Mouse (Mus musculus) T-helper 2 cell (primary cell): Measurements from ENCODE around the gene Triap1.

Experiments used
- in situ Hi-C: fragments of 300-600 bp; cut with MboI, MseI; formaldehyde crosslinking; loops from one replicate; pipeline ENCODE4 v1.15.1; 2025; ENCODE audit warnings: high pct_unique_total_duplicates

Triap1 gene

GRCm38 (mm10) chr5:115392969-115393368, 51.9 kb downstream of the Triap1 start:
- in situ Hi-C loops: no loop called here
